22 mouse cellular contexts compared by ENCODE assay signal in the genomic region with DNA sequence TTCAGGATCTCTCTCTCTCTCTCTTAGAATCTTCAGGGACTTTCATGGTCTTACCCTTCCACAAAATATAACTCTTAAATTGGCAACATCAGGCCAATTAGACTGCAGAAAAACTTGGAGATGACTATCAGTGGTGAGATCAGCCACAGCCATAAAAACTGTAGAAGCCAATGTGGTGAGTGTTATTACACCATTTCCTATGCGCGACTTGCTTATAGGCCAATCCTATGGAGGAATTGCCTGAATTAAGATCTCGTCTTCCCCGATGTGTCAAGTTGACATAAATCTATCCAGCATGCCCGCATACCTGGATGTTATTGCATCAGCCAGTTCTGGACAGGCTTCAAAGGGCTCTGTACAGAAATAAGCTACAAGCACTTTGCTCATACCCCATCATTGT.
"Had no signal": no experiment of that assay in that cellular context is flagged by ENCODE, and none has a peak within 500 bp of the region (broad histone marks: within the 10 kb centered on the region; RNA-seq: fewer than 3 reads in every experiment).

No protein-coding gene starts in this region.

- H3K27ac ChIP-seq: kidney, embryonic 15.5 days; left cerebral cortex, adult 2 months; limb, embryonic 12.5 days; limb, embryonic 15.5 days; liver, embryonic 15.5 days; midbrain, embryonic 12.5 days; midbrain, embryonic 15.5 days; neural tube, embryonic 12.5 days; neural tube, embryonic 15.5 days; stomach, embryonic 15.5 days had no signal

- ATAC-seq: midbrain, embryonic 15.5 days had no signal

- DNase-seq: kidney, adult 8-10 months; kidney, postnatal 10 days; kidney, postnatal 36 days; layer of hippocampus, postnatal 36 days; lung, adult 2 months; lung, postnatal 14 days; lung, postnatal 4 days; right cerebral cortex, adult 18-20 months; right cerebral cortex, postnatal 14 days; spleen, adult 18-20 months; thymus, postnatal 36 days had no signal

- H3K4me1 ChIP-seq: limb, embryonic 15.5 days; liver, embryonic 15.5 days; midbrain, embryonic 12.5 days; midbrain, embryonic 15.5 days; neural tube, embryonic 12.5 days; neural tube, embryonic 15.5 days; stomach, embryonic 15.5 days had no signal

- H3K4me2 ChIP-seq: kidney, embryonic 15.5 days; limb, embryonic 12.5 days; limb, embryonic 15.5 days; liver, embryonic 11.5 days; liver, embryonic 15.5 days; midbrain, embryonic 12.5 days; midbrain, embryonic 15.5 days; neural tube, embryonic 12.5 days; neural tube, embryonic 15.5 days; stomach, embryonic 15.5 days had no signal

- H3K4me3 ChIP-seq: kidney, embryonic 15.5 days; left cerebral cortex, adult 2 months; limb, embryonic 12.5 days; limb, embryonic 15.5 days; liver, embryonic 15.5 days; midbrain, embryonic 12.5 days; midbrain, embryonic 15.5 days; neural tube, embryonic 12.5 days; neural tube, embryonic 15.5 days; stomach, embryonic 15.5 days had no signal

- H3K9ac ChIP-seq: kidney, embryonic 15.5 days; limb, embryonic 12.5 days; limb, embryonic 15.5 days; liver, embryonic 15.5 days; midbrain, embryonic 12.5 days; midbrain, embryonic 15.5 days; neural tube, embryonic 12.5 days; neural tube, embryonic 15.5 days; stomach, embryonic 15.5 days had no signal

- H3K27me3 ChIP-seq: kidney, embryonic 15.5 days; limb, embryonic 12.5 days; limb, embryonic 15.5 days; liver, embryonic 15.5 days; midbrain, embryonic 12.5 days; midbrain, embryonic 15.5 days; neural tube, embryonic 12.5 days; neural tube, embryonic 15.5 days; stomach, embryonic 15.5 days had no signal

- H3K36me3 ChIP-seq: kidney, embryonic 15.5 days; limb, embryonic 12.5 days; limb, embryonic 15.5 days; liver, embryonic 15.5 days; midbrain, embryonic 12.5 days; midbrain, embryonic 15.5 days; neural tube, embryonic 12.5 days; neural tube, embryonic 15.5 days; stomach, embryonic 15.5 days had no signal

- H3K9me3 ChIP-seq: kidney, embryonic 15.5 days; limb, embryonic 15.5 days; liver, embryonic 15.5 days; midbrain, embryonic 12.5 days; midbrain, embryonic 15.5 days; neural tube, embryonic 12.5 days; neural tube, embryonic 15.5 days; stomach, embryonic 15.5 days had no signal
